Mouse (Mus musculus) large intestine, adult 2 months (tissue): ENCODE results near the gene Lonrf2. TPM values are rescaled to one million over a fixed set of nuclear protein-coding genes. Genes with fewer than 3 reads are reported as not detected.

Source experiments
- DNase-seq: peaks from one replicate; pipeline ENCODE4 v3.0.0-alpha.2; 2012; ENCODE audit warnings: low read depth, low spot score
- WGBS: fragments of 180-500 bp; shearing (Covaris S2); methylation state at CpG from one replicate; pipeline ENCODE4 v1.1.7; 2018; 5-methylcytosine and 5-hydroxymethylcytosine counted together
- polyA plus RNA-seq: library from polyadenylated mRNA; depleted of rRNA; stranded (reverse); fragments of >200 nt; gene quantifications from 2 replicates; pipeline ENCODE4 v1.2.3, GENCODE M21; 2012

Gene Lonrf2
- polyA plus RNA-seq, 1 experiment: 0.27 TPM

DNA sequence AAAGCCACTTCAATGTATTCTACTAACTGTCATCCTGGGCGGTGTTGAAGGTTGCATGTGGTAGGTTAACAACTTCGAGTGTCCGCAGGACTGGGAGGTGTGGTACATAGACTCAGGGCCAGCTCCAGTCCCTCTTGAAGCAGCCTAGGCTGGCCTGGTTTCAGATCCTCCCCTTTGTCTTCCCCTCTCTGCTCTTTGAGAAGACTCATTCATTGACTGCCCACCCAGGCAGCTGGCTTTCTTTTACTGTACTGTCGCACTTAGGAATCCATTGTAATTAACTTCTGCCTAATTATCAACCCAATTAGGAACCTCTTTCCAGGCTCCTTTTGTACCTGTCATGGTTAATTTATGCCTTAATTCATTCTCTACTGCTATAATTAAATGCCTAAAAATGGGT is 6.8 kb upstream of the Lonrf2 start:
- 76% methylated on average over 4 of the region's 4 CpGs for WGBS
- DNase-seq: no peak

DNA sequence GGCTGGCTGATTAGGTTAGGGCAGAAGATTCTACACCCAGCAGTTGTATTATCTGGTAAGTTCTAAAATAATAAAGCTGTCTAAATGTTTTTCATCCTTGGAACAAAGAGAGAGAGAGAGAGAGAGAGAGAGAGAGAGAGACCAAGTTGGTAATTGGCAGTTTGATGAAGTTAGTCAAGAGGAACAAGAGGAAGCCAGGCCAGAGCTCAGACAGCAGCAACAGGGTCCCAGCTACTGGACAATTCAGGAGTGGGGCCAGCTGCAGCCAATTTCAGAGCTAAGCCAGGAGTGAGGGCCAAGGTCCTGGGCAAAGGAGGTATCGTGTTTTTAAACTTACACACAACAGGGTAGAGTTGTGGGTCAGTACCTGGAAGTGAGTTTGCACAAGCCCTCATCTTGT is 6.3 kb upstream of the Lonrf2 start:
- no peak for DNase-seq
- 86% methylated on average over 1 of the region's 1 CpGs for WGBS

DNA sequence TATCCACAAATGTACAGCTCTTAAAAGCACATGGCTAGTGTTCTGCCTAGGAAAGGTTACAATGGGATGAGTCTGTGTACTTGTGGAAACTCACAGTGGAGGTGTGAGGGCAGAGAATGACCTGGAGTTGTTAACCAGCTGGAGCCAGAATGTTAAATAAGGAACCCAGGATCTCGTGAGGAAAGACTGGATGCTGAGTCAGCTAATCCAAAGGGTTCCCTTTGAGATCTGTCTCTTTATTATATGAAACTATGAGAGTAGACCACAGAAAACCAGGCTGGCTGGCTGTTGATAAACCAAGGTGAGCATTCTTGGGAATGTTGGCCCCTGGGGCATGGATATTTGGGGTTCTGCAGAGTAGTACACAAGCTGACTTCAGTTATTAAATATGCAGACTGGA is 3.4 kb upstream of the Lonrf2 start:
- DNase-seq: no peak
- WGBS: 37% methylated on average over 1 of the region's 1 CpGs

DNA sequence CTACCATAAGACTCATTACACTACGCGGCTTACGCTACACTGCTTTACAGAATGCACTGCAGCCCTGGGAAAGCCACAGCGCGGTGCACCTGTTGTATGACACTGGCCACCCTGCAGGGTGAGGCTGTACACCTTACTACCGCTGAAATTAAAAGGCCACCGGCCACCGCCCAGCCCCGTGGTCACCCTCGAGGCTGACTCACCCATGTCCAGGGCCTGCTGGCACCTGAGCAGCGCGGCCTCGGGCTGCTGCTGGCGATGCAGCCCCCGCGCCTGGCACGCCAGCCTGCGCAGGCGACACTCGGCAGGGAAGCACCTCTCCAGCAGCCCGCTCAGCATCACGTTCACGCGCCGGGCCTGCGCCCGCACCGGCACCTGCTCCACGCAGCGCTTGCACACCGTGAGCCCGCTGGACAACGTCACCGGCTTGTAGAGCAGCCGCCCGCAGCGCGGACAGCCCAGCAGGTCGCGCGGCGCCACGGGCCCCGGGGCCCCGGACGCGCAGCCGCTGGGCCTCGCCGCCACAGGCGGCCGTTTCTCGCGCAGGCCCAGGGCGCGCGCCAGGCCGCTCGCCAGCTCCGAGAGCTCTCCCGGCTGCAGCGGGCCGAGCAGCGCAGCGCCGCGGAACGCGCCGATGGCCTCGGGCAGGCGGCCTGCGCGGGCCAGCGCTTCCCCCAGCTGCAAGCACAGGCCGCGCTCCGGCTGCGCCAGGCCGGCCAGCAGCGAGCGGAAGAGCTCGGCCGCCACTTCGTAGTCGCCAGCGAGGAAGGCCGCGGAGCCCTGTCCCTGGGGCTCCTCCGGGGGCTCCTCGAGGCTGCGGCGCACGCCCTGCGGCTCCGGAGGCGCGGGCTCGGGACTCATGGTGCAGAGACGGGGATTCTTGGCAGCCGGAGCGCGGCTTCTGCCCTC is 689 bp downstream of the Lonrf2 start:
- DNase-seq: no peak
- 3% methylated on average over 103 of the region's 103 CpGs for WGBS

DNA sequence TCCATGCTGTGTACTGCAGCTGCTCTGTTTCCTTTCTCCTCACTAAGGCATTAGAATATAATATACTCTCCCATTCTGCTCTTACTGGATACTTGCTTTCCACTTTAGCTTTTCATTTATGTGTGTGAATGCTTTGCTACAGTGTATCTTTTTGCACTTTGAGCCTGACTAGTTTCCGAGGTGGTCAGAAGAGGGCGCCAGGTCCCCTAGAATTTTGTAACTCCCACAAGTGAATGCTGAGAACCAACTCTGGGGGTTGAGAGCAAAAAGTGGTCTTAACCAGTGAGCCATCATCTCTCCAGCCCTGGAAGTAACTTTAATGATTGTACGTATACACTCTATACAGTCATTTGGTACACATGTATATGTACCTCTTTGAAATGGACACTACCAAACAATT is 1.6 kb downstream of the Lonrf2 start:
- no peak for DNase-seq
- 48% methylated on average over 3 of the region's 3 CpGs for WGBS

DNA sequence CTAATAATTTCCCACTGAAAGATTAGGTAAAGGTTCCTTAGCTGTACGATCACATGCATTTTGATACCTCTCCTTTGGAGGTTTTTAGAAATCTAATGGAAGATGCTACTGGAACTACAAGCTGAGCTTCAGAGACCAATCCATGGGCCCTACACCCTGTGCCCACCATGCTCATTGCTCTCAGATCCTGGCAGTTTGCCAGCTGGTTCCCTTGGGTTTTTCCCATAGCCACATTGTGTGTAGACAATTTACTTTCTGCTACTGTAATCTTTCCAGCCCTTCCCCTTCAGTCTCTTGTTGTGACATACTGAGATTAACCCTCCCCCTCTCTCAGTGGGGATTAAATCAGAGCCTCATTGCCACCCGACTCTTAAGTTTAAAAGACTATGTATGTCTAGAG is 11.6 kb downstream of the Lonrf2 start:
- 84% methylated on average over 2 of the region's 2 CpGs for WGBS

DNA sequence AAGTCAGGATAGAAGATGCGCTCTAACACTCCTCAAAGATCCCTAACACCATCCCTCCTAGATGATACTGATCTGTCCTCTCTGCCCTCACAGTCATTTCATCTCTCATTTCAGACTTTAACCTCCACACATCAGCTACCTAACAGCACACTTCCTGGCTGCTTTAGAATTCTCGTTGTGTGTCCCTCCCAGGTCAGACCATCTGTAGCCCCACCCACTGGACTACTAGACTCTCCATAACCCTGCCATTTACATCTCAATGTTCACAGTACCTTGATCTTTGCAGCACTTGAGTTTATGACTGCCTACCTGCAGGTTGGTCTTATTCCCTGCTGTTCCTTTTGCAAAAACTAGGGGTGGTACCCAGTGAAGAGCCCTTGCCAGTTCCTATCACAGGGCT is 12.7 kb downstream of the Lonrf2 start:
- WGBS: 55% methylated on average over 2 of the region's 2 CpGs
- no peak for DNase-seq

More for the DNA sequence above, 11.6 kb downstream of the Lonrf2 start:
- DNase-seq: no peak

DNA sequence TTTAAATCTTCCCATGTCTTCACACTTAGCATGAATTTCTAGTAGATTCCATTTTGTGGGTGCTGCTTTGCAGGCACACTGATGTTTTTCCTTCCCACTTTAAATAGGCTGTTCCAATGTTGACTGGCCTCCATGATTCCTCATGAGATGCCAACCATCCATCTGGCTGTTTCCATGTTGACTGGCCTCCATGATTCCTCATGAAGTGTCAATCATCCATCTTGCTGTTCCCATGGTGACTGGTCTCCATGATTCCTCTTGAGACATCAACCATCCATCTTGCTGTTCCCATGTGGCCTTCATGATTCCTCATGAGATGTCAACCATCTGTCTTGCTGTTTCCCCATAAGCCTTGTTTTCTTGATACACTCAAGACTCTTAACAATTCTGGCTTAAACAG is 16.8 kb downstream of the Lonrf2 start:
- DNase-seq: no peak

DNA sequence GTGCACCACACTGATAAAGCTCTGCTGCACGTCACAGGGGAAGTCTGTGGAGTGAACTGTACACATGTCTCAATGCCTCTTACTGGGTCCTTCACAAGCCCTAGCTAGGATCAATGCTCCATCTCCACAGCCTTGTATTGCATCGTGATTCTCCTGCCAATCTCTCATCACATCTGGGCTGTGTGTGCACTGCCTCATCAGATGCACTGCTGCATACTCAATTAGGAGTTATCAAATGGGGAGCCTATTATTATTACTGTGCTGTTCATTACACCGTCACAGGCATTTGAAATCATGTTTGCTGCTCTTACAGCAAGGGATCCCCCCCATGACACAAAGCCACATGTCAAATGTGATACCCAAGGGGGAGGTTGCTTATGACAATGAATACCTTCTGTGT is 18.8 kb downstream of the Lonrf2 start:
- no peak for DNase-seq
- 87% methylated on average over 3 of the region's 3 CpGs for WGBS

DNA sequence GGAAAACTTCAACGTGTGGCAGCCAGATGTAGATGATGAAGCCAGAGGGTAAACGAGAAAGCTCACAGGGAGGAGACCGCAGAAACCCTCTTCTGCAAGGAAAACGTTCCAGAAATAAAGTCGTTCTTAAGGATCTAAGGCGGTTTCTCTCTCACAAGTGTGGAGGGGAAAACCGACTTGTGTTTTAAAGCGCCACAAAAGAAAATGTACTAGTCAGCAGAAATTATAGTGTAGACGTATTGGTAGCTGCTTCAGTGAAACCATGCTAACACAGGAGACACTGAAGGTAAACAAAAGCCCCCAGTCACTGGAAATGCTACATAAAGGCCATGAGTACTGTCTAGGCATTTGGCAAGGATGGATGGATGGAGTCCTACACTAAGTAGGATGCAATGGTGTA is 19.2 kb downstream of the Lonrf2 start:
- 70% methylated on average over 9 of the region's 9 CpGs for WGBS
- no peak for DNase-seq

DNA sequence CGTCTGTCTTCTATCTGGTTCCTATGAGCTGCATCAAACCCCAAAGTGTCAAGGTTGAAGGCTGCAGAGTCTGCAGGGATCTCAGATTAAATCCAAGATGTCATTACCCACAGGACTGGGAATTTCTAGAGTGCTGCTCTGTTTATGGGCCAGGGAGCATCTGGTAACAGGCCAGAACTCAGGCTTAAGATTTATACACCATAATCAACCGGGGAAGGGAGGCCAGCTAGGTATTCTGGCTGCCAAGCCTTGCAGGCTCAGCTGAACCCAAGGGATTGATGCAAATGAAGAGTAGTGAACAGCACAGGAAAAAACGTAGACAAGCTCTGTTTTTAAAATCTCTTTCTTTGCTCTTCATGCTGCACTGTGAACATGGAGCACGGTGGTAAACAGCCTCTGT is 20.2 kb downstream of the Lonrf2 start:
- DNase-seq: no peak
- 54% methylated on average over 4 of the region's 4 CpGs for WGBS

DNA sequence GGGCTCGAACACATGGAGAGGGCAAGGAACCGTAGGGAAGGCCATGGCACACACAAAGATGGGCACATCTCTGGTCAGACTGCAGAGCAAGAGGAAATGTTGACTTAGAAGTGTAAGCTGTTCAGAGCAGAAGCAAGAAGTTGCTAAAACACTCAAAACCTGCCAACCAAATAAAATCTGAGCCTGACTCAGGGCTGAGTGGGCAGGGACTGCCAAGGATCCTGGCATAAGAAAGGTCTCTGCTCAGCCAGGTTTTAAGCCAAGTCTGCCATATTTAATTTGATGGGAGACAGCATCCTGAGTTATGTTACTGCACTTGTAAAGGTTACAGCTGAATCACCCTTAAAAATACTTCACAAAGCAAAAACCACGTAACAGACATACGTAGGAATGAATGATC is 29.4 kb downstream of the Lonrf2 start:
- 95% methylated on average over 4 of the region's 4 CpGs for WGBS
- DNase-seq: no peak

DNA sequence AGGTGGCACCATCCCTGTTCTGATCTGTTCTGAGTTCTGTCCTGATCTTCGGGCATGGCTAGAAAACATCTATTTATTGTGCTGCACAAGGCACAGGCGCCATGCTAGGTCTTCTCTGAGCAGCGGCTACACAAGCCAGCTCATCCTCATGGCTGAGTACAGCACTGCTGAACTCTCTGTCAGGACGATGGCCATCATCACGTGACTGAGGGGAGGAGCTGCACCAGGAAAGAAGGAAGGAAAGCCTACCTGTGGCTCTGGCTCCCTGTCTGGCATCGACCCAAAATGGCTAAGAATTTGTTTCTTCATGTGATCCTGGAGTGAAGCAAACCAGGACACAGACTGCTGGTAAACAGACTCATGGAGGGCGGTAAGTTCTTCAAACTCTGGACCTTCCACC is 36.1 kb downstream of the Lonrf2 start:
- 71% methylated on average over 7 of the region's 7 CpGs for WGBS
- DNase-seq: no peak

DNA sequence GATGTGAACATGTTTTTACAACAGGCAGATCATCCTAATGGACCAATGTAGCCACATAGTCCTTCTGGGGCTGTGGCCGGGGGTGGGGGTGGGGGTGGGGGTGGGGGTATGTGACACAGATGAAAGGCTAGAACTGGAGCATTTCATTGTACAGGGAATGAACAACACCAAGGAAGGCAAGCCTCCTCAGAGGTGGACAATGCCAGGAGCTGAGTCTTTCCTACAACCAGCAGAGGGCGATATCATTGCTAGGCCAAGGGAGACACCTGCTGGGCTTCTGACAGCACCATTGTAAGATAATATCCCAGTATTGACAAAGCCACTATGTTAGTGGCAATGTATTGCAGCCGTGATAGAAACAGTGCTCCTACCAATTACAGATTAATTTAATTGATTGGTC is 37.2 kb downstream of the Lonrf2 start:
- DNase-seq: no peak
- WGBS: 29% methylated on average over 3 of the region's 3 CpGs

DNA sequence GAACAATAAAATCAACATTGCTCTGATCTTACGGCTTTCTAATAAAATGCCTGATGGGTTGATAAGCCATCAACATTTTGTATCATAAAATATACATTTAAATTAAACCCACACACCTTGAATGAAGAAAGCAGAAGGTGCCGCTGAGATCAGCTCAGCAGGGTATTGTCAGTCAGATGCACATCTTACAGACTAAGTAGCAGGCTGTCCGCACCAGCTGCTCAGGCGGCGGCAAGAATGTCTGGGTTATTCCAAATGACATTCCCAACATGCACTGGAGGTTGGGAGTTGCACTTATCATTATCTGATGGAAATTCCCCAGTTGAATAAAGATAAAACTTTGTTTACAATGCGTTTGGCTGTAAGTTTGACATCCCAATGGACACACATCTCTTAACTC is 39.6 kb downstream of the Lonrf2 start:
- 83% methylated on average over 6 of the region's 6 CpGs for WGBS
- DNase-seq: no peak

DNA sequence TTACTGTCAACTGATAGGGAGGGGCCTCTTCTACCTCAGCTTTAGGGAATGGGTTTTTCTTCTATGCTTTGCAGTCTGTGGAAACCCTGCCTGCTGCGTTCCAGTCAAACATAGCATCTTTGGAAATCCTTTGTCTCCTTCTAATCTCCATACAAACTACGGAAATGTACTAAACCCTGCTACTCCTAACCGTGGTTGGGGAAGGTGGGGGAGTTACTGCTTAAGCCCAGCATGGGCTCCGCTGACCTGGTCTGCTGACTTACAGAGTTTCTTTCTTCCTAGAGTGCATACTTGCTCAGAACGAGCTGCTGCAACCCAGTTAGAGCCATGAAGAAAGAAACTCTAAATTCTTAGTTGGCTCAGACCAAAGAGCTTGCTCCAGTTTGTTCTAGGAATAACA is 41.0 kb downstream of the Lonrf2 start:
- no peak for DNase-seq
- WGBS: 75% methylated on average over 5 of the region's 5 CpGs

DNA sequence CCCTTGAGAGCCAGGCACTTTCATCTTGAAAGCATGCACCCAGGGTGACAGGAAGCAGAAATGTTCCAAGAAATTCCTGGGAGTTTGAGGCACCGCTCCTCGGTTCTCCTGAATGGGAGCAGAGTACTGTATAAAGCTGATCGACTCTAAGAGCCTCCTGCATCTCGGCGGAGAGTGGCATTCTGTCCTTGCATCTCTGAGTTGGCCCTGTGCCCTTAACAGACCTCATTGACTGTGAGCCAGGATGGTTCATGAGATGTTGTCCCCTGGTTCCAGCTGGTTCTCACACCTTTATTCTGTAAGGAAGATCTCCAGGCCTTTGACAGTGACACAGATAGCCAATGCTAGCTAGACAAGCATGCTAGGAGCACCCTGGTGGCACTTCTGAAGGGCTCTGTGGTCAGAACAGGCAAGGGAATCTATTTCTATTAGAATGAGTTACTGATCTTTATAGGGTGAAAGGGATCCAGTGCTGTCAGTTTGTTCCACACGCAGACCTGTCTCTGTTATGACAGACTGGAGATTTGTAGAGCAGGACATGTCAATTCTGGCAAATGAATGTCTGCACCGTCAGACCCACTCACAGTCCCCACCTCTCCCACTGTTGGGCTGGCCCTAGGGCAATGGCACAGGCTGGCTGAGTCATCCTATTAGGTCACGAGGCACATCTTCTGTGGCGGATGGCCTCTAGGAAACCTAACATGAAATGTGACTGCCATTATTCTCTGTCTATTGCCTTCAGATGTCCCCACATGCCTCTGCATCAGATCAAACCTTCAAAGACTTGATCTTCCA is 45.3 kb downstream of the Lonrf2 start:
- 72% methylated on average over 9 of the region's 9 CpGs for WGBS
- DNase-seq: no peak

DNA sequence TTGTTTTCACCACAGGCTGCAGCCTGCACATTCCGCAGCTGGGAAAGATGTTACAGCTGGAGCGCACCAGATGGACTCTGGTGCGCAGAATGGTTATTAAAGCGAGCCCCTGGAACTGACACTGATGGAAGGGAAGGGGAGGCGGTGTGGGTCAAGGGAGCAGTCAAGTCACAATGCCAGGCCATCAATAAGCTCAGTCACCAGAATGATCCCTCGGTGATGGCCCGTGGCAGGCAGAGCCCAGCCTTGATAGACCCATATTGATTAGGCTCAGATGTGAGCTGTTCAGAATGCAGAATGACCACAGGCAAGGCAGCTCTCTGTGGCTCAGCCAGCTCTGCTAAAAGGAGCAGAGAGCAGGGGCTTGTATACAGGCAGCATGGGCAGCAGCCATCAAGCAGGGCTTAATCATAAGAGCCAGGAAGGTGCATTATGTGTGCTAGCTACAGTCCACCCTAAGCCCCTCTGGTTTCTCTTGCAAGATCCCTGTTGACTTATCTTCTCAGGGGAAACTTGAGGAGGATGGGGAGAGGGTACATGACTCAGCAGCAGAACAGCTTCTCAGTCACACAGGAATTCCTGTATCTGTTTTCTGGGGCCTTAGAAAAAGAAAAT is 46.4 kb downstream of the Lonrf2 start:
- no peak for DNase-seq
- 80% methylated on average over 7 of the region's 7 CpGs for WGBS

DNA sequence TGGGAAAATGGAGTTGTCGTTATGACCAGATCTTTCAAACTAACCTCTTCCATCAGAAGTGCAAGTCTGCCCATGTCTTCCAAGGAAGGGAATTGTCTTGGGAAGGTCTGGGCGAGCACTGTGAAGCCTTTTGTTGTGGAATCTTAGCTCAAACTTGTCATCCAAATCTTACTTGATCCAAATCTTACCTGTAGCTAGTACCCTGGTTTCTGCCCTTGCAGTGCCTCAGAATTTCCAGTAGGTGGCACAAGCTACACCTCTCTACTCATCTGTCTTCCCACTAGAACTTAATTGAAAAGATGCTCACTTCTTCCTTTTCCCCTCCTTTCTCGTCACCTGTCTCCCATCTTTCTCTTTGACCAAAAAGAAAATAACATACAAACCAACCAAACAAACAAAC is 47.6 kb downstream of the Lonrf2 start:
- no peak for DNase-seq
- 74% methylated on average over 3 of the region's 3 CpGs for WGBS

DNA sequence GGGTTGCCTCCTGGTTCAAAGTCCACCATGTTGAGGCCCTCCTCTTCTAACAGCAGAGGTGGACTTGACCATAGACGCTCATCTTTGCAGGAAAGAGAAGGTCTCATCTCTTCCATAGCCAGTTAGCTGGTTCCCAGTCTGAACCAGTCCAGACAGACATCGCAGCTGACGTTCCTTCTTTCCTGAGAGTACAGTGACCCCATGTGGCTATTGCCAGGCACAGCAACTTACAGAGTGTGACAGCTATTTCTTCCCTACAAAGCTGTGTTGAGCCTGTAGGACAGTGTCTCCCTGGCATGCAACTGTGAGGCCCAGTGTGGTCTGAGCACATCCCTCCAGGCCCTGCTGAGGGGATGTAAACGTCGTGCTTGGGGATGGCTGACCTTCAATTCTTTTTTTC is 49.1 kb downstream of the Lonrf2 start:
- 7% methylated on average over 5 of the region's 5 CpGs for WGBS
- DNase-seq: peak; percentile 19

DNA sequence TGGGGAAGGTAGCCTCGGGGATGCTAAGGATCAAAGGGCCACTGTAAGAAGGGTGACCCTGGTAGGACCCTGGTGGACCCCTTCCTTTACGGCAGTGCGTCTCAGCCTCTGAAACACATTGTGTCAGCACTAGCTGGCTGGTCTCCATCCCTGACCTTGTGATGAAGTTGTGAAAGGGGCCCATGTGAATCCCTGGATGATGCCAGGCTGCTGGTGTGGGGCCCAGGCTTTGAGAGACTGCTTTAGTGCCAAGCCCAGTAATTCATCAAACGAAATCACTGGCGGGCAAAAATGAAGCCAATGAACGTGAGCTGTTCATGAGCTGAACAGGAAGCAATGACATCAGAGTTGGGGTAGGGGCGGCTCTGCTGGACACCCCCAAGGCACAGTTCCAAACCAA is 50.2 kb downstream of the Lonrf2 start:
- WGBS: 67% methylated on average over 7 of the region's 7 CpGs
- DNase-seq: no peak
